Mouse (Mus musculus) Muller cell, postnatal 12 days (primary cell): ENCODE measurements at regions not wholly inside any gene's neighbourhood (a gene's known extent, or its start where the extent isn't known, plus 50 kb on each side); places are given as distances from the start of the nearest gene placed in this dataset.

Experiments
- DNase-seq: peaks from one replicate; pipeline ENCODE4 v3.0.0-alpha.2; 2015; ENCODE audit errors: inconsistent ontology term

DNA sequence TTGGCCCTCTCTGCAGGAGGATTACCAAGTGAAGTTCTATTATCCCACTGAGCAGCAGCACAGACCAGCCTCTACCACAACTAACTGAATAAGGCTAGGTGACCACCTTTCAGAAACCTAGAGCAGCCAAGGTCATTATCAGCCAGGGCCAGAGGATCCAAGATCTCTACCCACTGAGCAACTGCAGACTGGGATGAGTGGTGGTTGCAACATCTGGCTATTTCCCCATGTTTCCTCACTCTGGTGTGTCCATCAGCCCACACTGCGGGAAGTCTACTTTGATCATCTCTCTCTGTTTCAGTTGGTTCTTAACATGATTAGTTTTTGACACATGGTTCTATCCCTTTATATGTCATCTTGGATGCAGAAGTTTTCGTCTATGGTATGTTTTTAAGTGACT is 157.2 kb downstream of the Cog6 start:
- no peak for DNase-seq

DNA sequence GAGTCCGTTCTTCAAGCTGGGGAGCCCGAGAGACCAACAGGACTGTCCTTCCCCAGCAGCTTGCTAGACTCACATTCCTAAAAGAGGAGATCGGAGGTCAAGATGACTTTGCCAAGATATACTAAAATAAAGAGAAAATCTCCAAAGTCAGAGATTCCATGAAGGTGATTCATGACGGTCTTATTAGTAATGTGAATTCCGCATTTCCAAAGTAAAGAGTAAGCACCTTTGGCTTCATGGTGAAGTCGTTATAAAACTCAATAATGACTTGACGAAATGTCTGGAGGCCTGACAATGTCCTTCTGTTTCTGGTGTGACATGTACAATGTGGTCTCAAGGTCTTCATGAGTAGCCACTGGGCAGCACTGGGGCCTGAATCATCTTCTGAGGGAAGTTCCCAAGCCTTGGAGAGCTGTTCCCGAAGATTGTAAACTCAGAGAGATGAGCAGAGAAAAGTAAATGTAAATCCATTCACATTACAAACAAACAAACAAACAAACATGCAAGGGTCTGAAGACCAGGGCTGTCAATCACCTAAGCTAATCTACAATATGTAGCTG is 157.7 kb downstream of the Cog6 start:
- DNase-seq, result no peak

DNA sequence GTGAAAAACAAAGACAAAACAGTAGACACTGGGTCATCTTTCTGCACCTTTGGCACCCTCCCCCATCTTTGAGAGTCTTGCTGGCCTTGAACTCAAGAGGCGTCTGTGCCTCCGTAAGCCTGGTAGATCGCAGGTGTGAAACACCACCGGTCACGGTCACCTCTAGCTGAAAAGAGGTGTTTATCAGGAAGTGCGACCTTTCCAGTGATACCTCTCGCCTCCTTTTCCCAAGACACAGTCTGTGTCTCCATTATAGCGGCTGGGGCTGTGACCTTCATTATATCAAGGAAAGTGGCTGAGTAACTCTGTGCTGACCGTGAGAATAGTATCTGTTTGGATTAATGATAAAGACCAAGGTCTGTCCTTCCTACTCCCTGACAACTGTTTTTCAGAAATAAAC is 158.8 kb downstream of the Cog6 start:
- no peak for DNase-seq

DNA sequence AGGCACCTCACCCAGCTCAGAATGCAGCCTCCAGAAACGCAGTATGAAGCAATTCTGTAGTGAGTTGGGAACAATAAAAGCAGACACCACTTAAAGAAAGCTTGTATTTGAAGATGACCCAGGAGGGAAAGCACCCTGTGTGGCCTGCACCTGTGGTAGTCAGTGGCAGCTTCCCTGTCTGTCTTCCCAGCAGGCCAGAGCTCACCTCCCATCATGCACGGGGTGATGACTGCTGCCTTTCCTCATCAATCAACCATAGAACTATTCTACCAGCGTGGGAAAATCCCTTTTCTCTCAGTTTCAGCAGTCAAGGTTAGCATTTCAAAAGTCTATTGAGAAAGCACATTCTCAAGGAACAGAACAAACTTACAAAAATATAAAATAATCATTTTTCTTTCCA is 160.0 kb downstream of the Cog6 start:
- no peak for DNase-seq

DNA sequence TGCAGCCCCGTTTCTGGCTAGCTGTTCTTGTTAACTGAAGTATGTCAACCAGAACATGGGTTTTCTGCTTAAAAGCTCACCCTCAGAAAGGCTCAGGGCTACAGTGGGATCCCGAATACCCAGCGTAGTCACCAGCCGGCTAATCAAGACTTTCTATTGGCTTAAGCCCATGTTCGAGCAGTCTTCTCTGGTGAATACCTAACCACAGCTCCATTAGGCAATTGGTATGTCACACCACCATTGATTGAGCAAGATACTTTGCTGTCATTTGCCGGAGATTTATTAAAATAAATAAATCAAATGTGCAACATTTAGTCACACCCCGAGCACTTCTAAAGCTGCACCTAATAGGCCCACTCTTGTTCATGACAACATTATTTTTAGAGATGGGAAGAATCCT is 162.5 kb downstream of the Cog6 start:
- no peak for DNase-seq

DNA sequence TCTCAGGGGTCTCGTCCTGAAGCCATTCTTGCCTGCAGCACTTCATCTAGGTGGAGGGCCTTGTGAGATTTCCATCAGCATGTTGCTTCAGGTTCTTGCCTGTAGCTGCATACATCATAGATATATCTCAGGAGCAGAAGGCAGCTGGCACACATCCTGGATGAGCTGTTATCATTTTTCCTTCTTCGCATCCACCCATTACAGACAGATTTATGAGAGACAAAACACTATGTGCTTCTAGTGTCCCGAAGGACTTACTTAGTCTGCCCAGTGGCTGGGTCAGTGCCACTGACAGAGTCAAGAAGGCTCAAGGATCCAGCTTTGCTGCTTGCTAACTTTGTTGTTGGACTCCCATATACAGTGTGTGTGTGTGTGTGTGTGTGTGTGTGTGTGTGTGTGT is 163.9 kb downstream of the Cog6 start:
- no peak for DNase-seq

DNA sequence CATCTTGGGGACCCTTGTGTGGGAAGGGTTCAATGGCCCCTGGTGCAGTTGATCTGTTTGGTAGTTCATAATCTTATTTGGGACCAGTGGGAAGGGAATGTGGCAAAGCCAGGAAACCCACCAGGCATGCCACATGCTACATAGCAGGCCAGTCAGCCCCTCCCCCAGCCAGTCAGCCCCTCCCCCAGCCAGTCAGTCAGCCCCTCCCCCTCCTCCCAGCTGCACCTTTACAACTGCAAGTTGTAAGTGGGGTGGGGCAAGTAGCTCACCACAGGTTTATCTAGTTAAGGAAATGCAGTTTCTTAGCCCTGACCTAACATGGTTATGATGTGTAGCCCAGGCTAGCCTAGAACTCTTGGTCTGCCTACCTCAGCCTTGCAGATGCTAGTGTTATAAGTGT is 171.9 kb downstream of the Cog6 start:
- DNase-seq, result no peak

DNA sequence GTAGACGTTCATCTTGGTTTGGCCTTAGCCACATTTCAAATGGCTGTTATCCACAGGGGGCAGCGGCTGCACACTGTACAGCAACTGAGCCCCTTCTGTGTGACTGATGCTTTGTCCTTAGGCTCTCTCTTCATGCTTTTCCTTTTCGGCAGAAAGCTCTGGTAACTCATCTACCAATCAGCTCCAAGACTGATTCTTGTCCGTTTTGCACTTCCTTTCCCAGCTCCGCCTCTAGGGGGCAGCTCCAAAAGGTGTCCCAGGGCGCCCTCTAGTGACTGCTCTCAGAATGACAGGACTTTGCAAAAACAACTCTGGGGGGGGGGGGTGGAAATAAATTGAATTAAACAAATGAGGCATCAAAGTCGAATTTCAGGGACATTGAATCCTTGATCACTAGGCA is 173.0 kb downstream of the Cog6 start:
- peak; percentile 60 for DNase-seq

DNA sequence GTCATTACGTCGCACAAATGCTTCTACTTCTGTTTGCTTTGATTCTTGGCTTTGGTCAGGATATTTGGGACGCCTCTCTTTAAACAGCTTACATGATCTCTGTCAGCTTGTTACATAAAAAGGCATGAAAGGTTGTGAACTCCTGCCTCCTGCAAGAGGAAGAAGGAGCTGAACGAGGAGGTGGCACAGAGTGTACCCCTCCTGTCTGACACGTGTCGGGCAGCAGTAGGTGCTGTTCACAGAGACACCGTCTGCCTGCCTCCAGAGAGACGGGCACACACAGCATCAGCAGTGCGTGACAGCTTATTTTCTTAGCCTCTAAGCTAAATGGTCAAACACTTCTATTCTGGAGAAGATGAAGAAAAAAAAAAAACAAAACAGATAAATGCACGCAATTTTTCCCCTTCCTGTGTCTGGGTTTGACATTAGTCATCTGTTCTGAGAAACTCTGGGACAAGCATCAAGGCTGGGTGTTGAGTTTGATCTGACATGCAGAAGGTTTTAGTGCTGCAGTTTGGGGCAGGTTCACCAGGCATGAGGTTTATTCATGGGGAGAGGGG is 174.1 kb downstream of the Cog6 start:
- DNase-seq, result no peak

DNA sequence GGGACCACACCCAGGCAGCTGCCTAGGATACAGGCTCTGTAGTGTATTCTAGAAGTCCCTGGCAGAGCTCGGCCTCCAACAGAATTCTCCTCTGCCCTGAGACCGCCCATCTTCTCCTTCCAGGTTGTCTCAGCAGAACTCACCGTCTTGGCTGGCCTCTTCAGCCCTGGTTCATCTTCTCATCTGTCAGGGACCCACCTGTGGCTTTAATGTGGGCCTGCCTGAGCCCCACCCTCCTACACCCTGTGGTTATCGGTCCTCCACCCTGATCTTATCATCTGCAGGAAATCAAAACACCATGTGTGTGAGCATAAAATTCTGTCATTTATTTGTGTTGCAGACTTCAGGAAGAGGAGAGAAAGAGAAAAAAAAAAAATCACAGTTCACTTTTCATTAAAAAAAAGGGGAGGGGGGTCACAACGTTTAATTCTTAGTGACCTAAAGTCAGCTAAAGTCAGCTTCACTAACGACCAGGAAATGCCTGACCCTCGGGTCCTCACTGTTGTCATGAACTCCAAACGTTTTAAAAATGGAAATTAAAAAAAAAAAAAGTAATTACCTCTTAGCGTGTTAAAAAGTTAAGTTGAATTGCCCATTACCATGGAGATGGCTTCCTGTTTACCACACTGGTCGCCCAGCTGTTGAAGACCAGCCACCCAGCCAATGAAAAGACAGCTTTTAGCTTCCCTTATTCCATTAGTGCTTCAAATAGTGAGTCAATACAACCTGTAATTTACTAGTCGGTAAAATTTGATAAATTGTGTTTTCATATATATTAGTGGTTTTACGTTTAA is 176.7 kb downstream of the Cog6 start:
- no peak for DNase-seq

DNA sequence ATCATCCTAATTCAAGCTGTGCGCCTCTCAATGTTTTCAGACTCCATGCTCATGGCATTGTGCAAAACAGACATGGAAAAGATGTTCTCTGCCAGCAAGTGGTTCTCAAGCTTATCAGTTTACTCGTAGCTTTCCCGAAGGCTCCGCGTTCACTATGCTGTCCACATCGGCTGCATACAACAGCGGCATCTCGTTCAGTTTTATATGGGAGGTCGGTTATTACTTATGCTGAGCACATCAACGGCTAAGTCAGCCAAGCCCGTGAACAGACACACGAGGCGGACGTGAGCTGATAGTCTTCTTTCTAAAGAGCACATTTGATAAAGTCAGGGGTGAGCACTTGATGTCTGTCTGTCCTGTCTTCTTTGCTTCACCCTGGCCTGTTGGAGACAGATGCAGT is 179.0 kb downstream of the Cog6 start:
- no peak for DNase-seq

DNA sequence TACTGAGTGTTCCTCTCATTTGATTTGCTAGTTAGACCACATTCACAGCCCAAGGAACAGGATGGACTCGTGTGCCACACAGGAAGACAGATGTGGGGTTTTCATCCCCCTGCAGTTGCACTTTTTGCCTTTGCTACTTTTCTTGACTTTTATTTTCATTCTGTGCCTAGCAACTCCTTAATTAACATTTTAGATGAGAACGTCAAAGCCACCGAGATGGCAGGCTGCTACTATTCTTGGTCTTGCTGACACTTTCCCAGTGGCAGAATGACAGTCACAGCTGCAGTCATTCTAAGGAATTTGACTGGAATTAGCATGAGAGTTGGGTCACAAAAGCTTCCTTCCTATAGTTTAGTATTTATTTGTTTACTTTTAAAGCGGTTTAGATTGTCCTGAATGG is 179.5 kb downstream of the Cog6 start:
- DNase-seq, result no peak

DNA sequence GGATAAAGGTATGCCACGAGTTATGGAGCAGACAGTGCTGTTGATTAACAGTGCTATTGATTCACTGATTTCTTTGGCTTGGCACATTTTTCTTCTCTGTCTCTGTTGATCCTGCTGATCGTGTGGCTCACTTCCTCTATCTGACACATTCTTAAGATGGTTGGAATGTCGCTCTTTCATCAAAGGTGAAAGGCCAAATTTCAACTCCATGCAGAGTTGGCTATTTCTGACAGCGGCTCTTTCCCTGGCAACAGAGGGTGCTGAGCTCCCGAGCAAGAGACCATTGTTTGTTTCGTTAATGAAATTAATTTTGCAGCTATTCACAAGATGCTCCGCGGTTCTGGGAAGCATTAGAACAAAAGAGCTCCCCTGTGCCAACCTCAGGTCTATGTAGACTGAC is 180.3 kb downstream of the Cog6 start:
- DNase-seq, result peak; percentile 90

DNA sequence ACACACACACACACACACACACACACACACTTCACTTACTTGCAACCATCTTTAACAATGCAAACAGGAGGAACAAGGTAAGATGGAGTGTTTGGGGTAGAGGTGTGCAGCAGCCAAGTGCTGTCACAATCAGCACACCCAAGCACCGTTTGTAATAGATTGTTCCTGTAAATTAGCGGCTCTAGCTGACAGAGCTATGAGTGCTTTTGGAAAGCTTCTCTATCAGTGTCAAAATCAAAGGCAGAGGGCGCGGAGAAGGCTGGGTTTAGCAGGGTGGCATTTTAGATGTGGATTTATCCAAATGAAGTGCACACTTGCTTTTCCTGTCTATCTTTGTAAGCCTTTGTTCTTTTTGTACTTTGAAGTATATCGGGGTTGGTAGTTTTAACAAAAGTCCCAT is 184.6 kb downstream of the Cog6 start:
- DNase-seq, result no peak

DNA sequence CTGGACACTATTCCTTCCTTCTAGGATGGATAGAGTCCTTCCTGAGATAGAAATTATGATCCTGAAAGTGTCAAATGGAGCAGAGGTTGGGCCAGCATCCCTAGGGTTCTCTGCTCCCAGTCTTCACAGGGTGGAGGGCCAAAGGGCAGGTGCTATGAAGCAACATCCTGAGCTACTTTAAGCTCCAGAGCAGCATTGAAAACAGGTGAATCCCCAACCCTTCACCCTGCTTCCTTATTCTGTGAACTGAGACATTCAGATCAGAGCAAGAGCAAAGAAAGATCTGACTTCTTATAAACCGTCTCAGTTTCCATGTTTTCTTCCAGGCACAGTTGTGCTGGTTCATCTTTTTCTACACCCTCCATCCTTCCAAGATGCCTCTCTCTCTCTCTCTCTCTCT is 185.1 kb downstream of the Cog6 start:
- DNase-seq, result no peak

DNA sequence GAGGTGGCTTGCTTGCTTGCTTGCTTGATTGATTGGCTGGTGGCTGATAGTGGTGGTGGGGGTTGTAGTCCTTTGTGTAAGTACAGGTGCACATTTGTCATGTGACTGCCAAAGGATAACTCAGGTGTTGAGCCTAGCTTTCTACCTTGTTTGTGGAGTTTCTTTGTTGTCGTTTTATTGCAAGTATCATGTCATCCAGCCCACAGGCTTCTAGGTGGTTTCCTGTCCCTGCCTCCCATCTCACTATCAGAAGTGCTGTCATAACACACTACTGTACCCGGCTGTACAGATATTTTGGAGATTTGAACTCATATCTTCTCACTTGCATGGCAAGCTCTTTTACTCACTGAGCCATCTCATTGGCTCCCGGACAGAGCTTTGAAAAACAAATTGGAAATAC is 186.9 kb downstream of the Cog6 start:
- DNase-seq, result no peak

DNA sequence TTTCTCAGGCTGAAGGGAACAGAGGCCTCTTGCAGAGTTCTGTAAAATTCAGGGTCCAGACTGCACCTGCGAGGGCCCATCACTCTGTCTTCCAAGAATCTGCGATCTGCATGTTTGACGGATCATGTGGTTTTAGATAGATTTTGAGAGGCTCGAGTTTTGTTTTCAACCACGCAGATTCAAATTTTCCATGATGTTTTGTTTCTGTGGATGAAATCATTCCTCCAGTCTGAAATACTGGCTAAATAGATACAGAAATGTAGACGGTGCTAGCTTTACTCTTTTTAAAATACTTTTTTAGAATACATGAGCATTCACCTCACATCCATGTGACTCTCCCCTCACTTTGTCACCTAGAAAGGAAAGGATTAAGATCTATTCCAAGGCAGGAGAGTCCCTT is 188.0 kb downstream of the Cog6 start:
- no peak for DNase-seq

DNA sequence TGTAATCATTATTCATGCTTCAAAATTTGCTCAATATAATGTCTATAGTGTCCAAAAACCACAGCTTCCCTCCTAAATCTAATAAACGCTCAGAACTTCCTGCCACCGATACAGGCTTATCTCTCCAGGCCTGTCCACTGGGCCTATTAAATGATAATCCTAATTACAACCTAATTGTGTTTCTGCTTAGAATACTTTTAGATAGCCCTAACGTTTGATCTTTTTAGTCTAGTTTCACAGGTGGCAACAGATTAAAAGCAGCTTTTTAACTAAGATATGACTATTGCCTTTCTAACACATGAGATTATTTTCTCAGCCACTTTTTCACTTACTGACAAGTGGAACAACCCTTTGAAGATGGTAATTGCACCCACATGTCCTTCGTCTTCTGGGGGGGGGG is 188.6 kb downstream of the Cog6 start:
- no peak for DNase-seq

DNA sequence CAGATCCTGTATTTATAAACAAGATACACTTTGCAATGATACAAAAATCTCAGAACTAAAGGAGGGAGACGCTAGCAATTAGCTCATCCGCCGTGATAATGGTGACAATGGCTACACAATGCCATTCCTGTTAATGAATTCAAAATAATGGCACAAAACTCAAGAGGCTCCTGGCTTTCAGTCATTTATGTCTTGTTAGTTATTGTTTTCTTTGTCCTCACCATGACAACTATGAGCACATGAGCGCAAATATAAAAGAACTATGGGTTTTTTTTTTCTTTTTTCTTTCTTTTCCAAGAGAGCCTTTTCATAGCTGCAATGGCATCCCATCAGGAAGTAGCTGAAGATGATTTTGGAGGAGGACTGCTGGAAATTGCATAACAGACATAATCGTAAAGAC is 194.2 kb downstream of the Cog6 start:
- peak; percentile 68 for DNase-seq

DNA sequence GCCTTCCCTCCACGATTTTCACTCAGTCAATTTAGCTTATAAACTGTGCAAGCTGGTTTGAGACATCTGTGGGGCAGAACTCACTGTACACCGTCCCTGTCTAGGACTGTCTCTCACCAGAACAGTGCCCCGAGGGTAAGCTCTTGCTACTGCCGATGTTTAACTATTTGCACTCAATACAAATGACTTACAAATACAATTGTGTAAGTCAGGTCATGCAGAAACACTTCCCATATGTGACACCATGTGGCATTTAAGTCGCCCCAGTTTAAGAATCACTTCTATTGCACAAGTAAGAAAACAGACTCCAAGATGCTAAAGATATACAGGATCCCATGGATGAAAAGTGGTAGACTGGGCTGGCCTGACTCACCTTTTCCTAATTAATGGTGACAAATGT is 195.6 kb downstream of the Cog6 start:
- no peak for DNase-seq

DNA sequence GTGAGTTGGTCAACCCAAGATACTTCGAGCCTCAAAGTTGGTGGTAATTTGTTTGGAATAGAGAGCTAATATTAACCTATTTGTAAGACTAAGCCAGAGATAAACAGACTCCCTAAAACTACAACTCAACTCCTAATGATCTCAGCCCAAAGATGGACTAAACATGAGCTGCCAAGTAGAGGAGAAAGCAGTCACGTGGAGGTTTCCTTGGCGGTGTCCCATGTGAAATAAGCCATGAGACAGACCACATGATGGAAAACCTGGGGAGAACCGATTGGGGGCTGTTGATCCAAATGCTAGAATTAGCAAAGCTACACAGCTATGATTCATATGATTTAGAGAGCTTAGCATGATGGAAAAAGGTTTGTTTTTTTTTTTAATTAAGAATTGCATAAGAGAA is 198.6 kb downstream of the Cog6 start:
- no peak for DNase-seq

DNA sequence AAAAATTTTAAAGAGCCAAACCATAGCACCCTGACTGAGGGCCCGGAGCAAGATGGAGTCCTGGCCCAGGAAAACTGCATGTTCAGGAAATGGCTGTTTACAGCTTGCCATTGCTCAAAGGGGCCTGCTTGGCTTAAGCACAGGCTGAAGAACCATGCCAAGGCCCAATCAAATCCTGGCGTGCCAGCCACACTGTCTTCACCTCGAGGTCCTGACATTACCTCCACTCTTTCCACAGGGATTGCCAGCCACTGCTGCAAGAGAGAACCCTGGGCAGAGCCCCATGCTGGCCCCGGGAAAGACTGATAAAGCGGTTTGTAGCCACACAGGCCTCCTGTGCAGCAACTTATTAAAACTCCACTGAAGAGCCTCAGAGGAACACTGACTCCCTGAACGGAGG is 199.6 kb downstream of the Cog6 start:
- no peak for DNase-seq

DNA sequence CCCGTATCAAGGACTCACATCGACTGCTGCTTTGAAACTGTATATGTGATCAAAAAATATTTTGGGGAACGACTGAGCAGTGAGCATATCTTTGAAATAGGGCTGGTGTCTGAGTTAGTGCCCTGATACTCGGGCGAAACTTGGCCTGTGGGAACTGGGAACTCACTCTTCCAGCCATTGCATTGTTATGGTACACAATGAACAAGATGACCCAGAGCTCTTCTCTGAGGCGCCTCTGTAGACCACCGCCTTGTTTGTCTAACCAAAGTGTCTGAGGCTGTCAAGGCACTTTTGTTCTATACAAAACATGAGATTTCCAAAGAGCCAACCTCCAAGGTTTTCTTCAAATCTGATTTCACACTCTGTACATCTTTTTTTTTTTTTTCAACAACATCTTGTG is 201.5 kb downstream of the Cog6 start:
- DNase-seq, result no peak

DNA sequence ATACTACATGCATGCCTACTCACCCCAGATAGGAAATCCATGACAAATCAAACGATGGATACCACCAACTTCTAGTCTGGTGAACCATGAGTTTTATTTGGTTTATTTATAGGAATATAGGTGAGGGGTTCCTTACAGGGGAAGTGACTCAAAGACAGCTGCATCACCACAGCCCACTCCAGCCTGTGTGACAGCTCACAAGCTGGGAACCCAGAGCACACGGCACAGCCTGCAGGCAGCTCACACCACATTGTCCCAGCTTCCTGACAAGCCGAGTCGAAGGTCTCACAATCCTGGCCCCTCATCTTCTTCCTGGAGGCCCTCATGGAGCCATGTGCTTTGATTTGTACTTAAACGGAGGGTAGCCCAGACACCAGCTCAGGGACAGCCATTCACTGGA is 214.7 kb downstream of the Cog6 start:
- no peak for DNase-seq
